Mouse (Mus musculus) myocyte (in vitro differentiated cells): ENCODE data around the gene Hsd17b13. TPM values are rescaled to one million over a fixed set of nuclear protein-coding genes. Genes with fewer than 3 reads are reported as not detected.

Experiments used
- H3K27me3 ChIP-seq: one replicate; pipeline ENCODE4 v1.6.1; 2011; ENCODE audit not compliant: control insufficient read depth, insufficient read depth, insufficient read length
- H3K36me3 ChIP-seq: one replicate; pipeline ENCODE4 v1.6.1; 2011; ENCODE audit not compliant: control insufficient read depth, insufficient read depth
- H3K4me2 ChIP-seq: one replicate; pipeline ENCODE4 v1.6.1; 2011; ENCODE audit warnings: low read depth, control low read depth
- H3K4me3 ChIP-seq: one replicate; pipeline ENCODE4 v1.5.1; 2011; ENCODE audit warnings: mild to moderate bottlenecking, control low read depth, moderate library complexity
- H3K79me2 ChIP-seq: one replicate; pipeline ENCODE4 v1.6.1; 2011; ENCODE audit not compliant: control insufficient read depth, insufficient read depth
- H3ac ChIP-seq: one replicate; pipeline ENCODE4 v1.6.1; 2011; ENCODE audit not compliant: control insufficient read depth, insufficient read length
- CEBPB ChIP-seq: IDR thresholded peaks from 2 replicates; pipeline ENCODE4 v1.6.1; 2011; ENCODE audit warnings: mild to moderate bottlenecking, moderate library complexity; ENCODE audit not compliant: poor library complexity, insufficient read depth, severe bottlenecking
- E2F4 ChIP-seq: IDR thresholded peaks from one replicate; pipeline ENCODE4 v1.6.1; 2011; ENCODE audit warnings: mild to moderate bottlenecking, control low read depth, moderate library complexity; ENCODE audit not compliant: insufficient read depth
- MAX ChIP-seq: IDR thresholded peaks from one replicate; pipeline ENCODE4 v1.6.1; 2011; ENCODE audit warnings: low read depth, mild to moderate bottlenecking, control low read depth
- MYOD1 ChIP-seq, 3 experiments: IDR thresholded peaks; one replicate each; pipeline ENCODE4 v1.6.1; 2011; ENCODE audit warnings: control low read depth in 2 of 3, low read depth in 2 of 3, mild to moderate bottlenecking in 2 of 3, moderate library complexity in 1 of 3; ENCODE audit not compliant: insufficient read length in 2 of 3, control insufficient read depth in 1 of 3
- MYOG ChIP-seq, 3 experiments: IDR thresholded peaks; one replicate each; pipeline ENCODE4 v1.6.1; 2011; ENCODE audit warnings: control low read depth in 2 of 3, low read depth in 2 of 3, mild to moderate bottlenecking in 2 of 3; ENCODE audit not compliant: insufficient read length in 2 of 3, control insufficient read depth in 1 of 3, insufficient read depth in 1 of 3
- POLR2A ChIP-seq: IDR thresholded peaks from one replicate; pipeline ENCODE4 v1.6.1; 2011; ENCODE audit warnings: low read depth, mild to moderate bottlenecking, control low read depth, moderate library complexity; ENCODE audit not compliant: insufficient read length
- POLR2AphosphoS2 ChIP-seq: IDR thresholded peaks from one replicate; pipeline ENCODE4 v1.6.1; 2011; ENCODE audit warnings: low read depth, control low read depth; ENCODE audit not compliant: insufficient read length
- REST ChIP-seq: IDR thresholded peaks from one replicate; pipeline ENCODE4 v1.6.1; 2011; ENCODE audit warnings: mild to moderate bottlenecking, control low read depth, moderate library complexity; ENCODE audit not compliant: insufficient read depth, insufficient read length
- SRF ChIP-seq: IDR thresholded peaks from one replicate; pipeline ENCODE4 v1.6.1; 2011; ENCODE audit warnings: low read depth; ENCODE audit not compliant: control insufficient read depth, insufficient read length
- TCF12 ChIP-seq: IDR thresholded peaks from one replicate; pipeline ENCODE4 v1.6.1; 2011; ENCODE audit warnings: mild to moderate bottlenecking, control low read depth; ENCODE audit not compliant: poor library complexity, insufficient read depth, severe bottlenecking
- TCF3 ChIP-seq: IDR thresholded peaks from one replicate; pipeline ENCODE4 v1.6.1; 2011; ENCODE audit warnings: low read depth, control low read depth; ENCODE audit not compliant: insufficient read length
- USF1 ChIP-seq: IDR thresholded peaks from one replicate; pipeline ENCODE4 v1.6.1; 2011; ENCODE audit warnings: low read depth, mild to moderate bottlenecking, control low read depth, moderate library complexity
- polyA plus RNA-seq: library from polyadenylated mRNA; unstranded; fragments of >200 nt; fragmentation: generic; extraction: Trizol; gene quantifications from one replicate; pipeline ENCODE4 v1.2.1, GENCODE M21; 2012; ENCODE audit warnings: missing spikeins

The Hsd17b13 gene
- polyA plus RNA-seq, 1 experiment, result 0.53 TPM

DNA sequence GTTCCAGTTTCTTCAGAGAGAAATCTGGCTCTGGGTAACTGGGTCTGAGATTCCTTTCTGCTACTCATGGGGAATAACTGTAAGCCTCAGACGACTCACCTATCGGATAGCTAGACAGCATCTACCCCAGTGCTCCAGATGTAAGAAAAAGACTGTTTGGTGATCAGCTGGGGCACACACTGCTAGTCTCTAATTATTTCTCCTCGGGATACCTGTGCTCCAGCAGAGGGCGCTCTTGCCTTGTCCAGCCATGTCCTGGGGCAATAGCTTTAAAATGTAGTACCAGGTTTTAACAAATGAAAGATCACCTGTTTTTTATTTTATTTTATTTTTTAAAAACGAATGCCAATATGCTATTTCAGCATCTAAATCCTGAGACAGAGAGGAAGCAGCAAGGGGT is 22.5 kb upstream of the Hsd17b13 start:
- no peaks in the 10 kb centered on the region for H3K79me2 ChIP-seq
- no peak overlapping the region for H3K4me2 ChIP-seq
- no peak overlapping the region for H3K4me3 ChIP-seq
- no peaks in the 10 kb centered on the region for H3K27me3 ChIP-seq
- no peaks in the 10 kb centered on the region for H3K36me3 ChIP-seq
- H3ac ChIP-seq, result no peak overlapping the region
- TF ChIP-seq MYOG (IDR thresholded peaks at IDR 0.05; ENCODE audit: control insufficient read depth in 1 of 3, insufficient read depth in 1 of 3, insufficient read length in 2 of 3, low read depth in 2 of 3), result no peak
- TF ChIP-seq TCF3, result no peak
- TF ChIP-seq POLR2A, result no peak
- TF ChIP-seq CEBPB, result no peak
- TF ChIP-seq REST, result no peak
- no peak for TF ChIP-seq SRF
- no peak for TF ChIP-seq MYOD1 (IDR thresholded peaks at IDR 0.05; ENCODE audit: control insufficient read depth in 1 of 3, insufficient read length in 2 of 3, low read depth in 2 of 3)
- TF ChIP-seq E2F4, result no peak
- no peak for TF ChIP-seq POLR2AphosphoS2
- no peak for TF ChIP-seq MAX
- TF ChIP-seq TCF12, result no peak
- TF ChIP-seq USF1, result no peak

DNA sequence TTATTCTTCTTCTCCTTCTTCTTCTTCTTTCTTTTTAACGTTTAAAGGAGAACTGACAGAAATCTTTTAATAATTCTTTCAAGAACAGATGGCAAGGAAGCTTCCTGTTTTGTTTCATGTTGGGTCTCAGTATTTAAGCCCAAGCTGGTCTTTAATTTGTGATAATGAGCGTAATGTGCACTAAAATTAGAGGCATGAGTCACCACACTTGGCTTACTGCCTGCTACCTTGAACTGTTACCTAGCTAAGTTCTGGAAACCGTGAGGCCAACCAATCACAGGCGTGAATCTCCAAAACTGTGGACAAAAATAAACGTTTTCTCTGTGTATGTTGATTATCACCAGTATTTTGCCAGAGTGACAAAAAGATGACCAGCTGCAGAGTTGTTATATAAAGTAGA is 21.5 kb upstream of the Hsd17b13 start:
- Histone ChIP-seq H3K79me2 (no peaks in the 10 kb centered on the region), H3K4me3 (no peak overlapping the region), H3K4me2 (no peak overlapping the region), H3K36me3 (no peaks in the 10 kb centered on the region), H3ac (no peak overlapping the region), H3K27me3 (no peaks in the 10 kb centered on the region)
- TF ChIP-seq POLR2A (no peak), TCF3 (no peak), E2F4 (no peak), MAX (no peak)

DNA sequence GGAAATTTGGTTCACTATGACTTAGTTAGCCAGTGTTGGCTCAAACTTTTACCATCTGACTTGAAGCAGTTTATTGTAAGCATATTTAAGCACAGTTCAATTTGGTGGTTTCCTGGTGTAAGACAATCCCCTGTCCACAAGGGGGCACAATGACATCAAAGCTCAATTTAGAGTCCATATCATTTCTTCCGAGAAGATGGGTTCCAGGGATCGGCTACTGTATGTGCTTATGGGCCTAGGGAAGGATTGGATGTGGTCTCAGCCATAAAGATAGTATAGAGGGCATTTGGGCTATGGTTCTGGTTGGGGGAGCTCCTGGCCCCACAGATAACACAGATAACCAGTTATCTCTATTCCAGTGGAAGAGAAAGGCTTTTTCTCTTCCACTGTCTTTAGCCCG is 18.0 kb upstream of the Hsd17b13 start:
- TF ChIP-seq CEBPB (no peak), REST (no peak), MYOD1 (IDR thresholded peaks at IDR 0.05; ENCODE audit: control insufficient read depth in 1 of 3, insufficient read length in 2 of 3, low read depth in 2 of 3) (no peak), POLR2AphosphoS2 (no peak), E2F4 (no peak), MAX (no peak), USF1 (no peak), SRF (no peak), MYOG (IDR thresholded peaks at IDR 0.05; ENCODE audit: control insufficient read depth in 1 of 3, insufficient read depth in 1 of 3, insufficient read length in 2 of 3, low read depth in 2 of 3) (no peak), POLR2A (no peak), TCF12 (no peak), TCF3 (no peak)
- Histone ChIP-seq H3ac (no peak overlapping the region), H3K27me3 (no peaks in the 10 kb centered on the region), H3K79me2 (no peaks in the 10 kb centered on the region), H3K4me2 (no peak overlapping the region), H3K4me3 (no peak overlapping the region), H3K36me3 (no peaks in the 10 kb centered on the region)

DNA sequence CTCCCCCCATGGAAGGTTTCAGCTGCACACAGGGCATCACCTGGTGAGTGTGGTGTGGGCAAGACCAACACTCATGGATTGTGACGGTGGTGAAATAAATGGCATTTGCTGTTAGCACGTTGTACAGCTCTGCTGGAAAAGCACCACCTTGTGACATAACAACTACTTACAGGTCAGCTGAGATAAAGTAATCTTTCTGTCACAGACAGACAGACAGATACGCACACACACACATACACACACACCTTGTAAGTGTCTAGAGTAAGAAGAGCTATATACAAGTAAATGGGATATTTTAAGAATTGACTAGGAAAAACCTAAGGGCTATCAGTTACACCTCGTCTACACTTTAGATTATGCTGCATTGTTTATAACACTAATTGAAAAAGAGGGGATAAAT is 17.5 kb upstream of the Hsd17b13 start:
- no peaks in the 10 kb centered on the region for H3K36me3 ChIP-seq
- no peaks in the 10 kb centered on the region for H3K79me2 ChIP-seq
- H3ac ChIP-seq, result no peak overlapping the region
- no peak overlapping the region for H3K4me3 ChIP-seq
- H3K4me2 ChIP-seq, result no peak overlapping the region
- no peaks in the 10 kb centered on the region for H3K27me3 ChIP-seq
- TF ChIP-seq REST (no peak), POLR2AphosphoS2 (no peak), MAX (no peak), MYOG (IDR thresholded peaks at IDR 0.05; ENCODE audit: control insufficient read depth in 1 of 3, insufficient read depth in 1 of 3, insufficient read length in 2 of 3, low read depth in 2 of 3) (no peak), E2F4 (no peak), MYOD1 (IDR thresholded peaks at IDR 0.05; ENCODE audit: control insufficient read depth in 1 of 3, insufficient read length in 2 of 3, low read depth in 2 of 3) (no peak), USF1 (no peak), TCF3 (no peak), TCF12 (no peak), CEBPB (no peak), POLR2A (no peak), SRF (no peak)

DNA sequence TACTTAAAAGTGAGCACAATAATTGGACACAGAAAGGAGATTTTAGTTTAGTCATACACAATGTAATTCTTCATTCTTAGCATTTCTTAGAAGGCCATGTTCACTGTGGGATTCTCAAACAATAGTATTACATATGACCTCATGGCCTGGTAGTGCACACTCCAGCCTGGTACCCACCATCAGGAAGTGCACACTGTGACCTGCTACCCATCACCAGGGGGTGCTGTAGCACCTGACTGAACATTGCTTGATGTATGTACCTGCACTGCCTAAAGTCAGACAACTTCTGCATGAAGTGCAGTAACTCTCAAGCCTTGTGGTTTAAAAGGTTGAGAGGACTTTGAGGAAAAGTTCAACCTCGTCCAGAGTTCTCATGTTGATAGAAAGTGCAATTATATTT is 16.4 kb upstream of the Hsd17b13 start:
- Histone ChIP-seq H3K27me3 (no peaks in the 10 kb centered on the region), H3K36me3 (no peaks in the 10 kb centered on the region), H3ac (no peak overlapping the region), H3K4me3 (no peak overlapping the region), H3K4me2 (no peak overlapping the region), H3K79me2 (no peaks in the 10 kb centered on the region)
- TF ChIP-seq POLR2AphosphoS2, result no peak
- TF ChIP-seq TCF3, result no peak
- TF ChIP-seq E2F4, result no peak
- no peak for TF ChIP-seq SRF
- no peak for TF ChIP-seq REST
- TF ChIP-seq POLR2A, result no peak
- no peak for TF ChIP-seq CEBPB
- TF ChIP-seq USF1, result no peak
- TF ChIP-seq TCF12, result no peak
- TF ChIP-seq MYOD1 (IDR thresholded peaks at IDR 0.05; ENCODE audit: control insufficient read depth in 1 of 3, insufficient read length in 2 of 3, low read depth in 2 of 3), result no peak
- no peak for TF ChIP-seq MAX
- no peak for TF ChIP-seq MYOG (IDR thresholded peaks at IDR 0.05; ENCODE audit: control insufficient read depth in 1 of 3, insufficient read depth in 1 of 3, insufficient read length in 2 of 3, low read depth in 2 of 3)
